Mouse (Mus musculus): ENCODE data around the gene Sipa1l2. TPM values are rescaled to one million over a fixed set of nuclear protein-coding genes. Genes with fewer than 3 reads are reported as not detected.

Sipa1l2 gene
- 1.4 and 1.6 TPM in 2 replicates for polyA plus RNA-seq (2012; ENCODE audit: low replicate concordance)

DNA sequence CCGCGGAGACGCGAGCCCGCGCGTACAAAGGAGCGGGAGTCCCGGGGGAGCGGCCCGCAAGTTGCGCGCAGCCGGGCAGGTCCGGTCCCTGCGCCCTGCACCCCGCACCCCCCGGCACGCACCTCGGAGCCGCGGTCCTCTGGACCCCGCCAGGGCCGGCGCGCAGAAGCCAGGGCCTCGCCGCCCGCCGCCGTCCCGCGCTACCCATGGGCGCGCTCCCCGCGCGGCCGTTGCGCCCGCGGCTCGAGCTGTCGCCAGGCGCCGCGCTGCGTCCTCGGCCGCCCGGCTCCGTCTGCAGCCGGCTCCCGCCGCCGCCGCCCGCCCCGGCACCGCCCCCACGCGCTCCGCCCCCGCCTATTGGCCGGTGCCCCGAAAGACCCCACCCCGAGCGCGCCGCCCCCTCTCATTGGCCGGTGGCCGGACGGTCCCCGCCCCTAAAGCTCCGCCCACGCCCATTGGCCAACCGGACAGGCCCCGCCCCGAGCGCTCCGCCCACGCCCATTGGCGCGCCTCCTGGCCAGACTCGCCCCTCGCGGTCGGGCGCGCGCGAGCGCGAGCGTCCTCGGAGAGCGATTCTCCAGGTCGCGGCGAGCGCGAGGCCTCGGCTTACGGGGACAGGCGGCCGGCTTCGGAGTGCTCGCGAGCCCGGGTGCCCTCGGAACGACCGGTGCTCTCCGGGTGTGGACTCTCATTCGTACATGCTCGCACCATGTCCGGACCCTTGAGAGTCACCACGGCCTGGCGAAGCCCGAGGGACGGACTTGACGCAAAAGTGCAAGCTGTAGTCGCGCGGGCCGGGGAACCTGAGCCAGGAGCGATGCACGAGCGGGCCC is at the start of gene Sipa1l2:
TSS of gene Sipa1l2 (minus strand) at position 276 of the 833 bp plus-strand sequence.

Other genes with a start within 250 kb of the Sipa1l2 start
- gene Map10, start 100.0 kb upstream of the Sipa1l2 start, polyA plus RNA-seq (2012; ENCODE audit: low replicate concordance) = 0.16 and 0.22 TPM in 2 replicates
- 9.3 and 16.5 TPM in 2 replicates for gene Ntpcr, start 160.2 kb upstream of the Sipa1l2 start, polyA plus RNA-seq (2012; ENCODE audit: low replicate concordance)

Data from leukemia stem cell, adult 10-12 weeks (primary cell).